Mouse (Mus musculus) ES-CJ7 (cell line): ENCODE measurements around the gene Map3k21.
A peak's percentile ranks its signal among the peaks of the same experiment; 100 is the strongest.

Source experiments
- DNase-seq: peaks from one replicate; pipeline ENCODE4 v3.0.0; 2011; ENCODE audit warnings: low read depth, low spot score

Gene Map3k21

GRCm38 (mm10) chr8:125914386-125914785, 4.1 kb downstream of the Map3k21 start:
- DNase-seq = no peak

DNA sequence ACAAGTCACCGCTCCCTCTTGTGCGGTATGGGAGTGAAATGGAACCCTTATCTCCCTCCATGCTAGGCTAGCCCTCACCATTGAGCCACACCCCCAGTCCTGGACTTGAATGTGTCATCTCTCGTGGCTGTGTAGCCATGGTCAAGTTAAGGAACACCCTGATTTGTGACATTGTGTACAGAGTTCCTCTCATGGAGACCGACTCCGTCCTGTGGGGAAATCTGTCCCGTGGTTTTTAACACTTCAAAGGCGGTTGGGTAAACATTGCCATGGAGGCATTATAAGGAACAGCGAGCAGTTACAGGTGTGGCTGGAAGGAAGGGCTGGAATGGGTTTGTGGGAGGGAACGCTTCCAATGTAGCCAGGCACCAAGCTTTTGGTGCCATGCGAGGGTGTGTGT, 6.8 kb downstream of the Map3k21 start:
- DNase-seq = peak; percentile 32

DNA sequence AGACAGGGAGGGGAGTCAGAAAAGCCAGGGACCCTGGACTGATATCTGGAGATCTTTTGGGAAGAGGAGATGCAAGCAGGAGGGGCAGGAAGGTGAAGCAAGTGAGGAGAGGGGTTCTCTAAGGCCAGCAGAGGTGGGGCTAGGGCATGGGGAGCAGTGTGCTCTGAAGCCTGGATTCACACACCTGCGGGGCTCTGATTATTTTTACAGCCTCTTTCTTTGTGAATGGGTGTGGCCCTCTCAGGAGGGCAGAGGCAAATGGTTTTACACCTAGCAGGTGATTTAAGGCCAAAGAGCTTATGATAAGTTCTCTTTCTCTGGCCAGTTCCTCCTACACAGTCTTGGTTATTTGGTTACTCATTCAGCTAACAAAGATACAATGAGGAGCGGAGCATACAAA, 8.5 kb downstream of the Map3k21 start:
- DNase-seq = no peak

GRCm38 (mm10) chr8:125919560-125919959, 9.3 kb downstream of the Map3k21 start:
- DNase-seq = no peak

GRCm38 (mm10) chr8:125920281-125920680, 10.0 kb downstream of the Map3k21 start:
- DNase-seq = no peak

GRCm38 (mm10) chr8:125920761-125921160, 10.5 kb downstream of the Map3k21 start:
- no peak for DNase-seq

GRCm38 (mm10) chr8:125922333-125922732, 12.1 kb downstream of the Map3k21 start:
- DNase-seq = no peak

DNA sequence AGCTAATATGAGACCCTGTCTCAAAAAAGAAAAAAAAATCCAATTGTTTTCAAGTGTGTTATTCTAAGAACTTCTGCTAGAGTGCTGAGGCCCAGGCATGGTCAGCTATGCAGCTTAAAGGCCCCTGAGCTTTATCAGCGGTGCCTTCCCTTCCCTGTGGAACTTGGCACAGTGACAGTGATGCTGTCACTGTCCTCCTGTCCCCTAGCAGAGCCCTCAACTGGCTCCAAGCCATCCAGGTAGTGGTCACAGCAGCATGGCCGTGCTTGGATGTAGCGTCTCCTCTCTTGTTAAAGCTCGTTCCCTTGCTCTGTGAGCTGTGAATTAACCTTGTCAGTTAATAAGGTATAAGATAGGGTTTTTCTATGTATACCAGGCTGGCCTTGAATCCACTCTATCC, 16.4 kb downstream of the Map3k21 start:
- no peak for DNase-seq

DNA sequence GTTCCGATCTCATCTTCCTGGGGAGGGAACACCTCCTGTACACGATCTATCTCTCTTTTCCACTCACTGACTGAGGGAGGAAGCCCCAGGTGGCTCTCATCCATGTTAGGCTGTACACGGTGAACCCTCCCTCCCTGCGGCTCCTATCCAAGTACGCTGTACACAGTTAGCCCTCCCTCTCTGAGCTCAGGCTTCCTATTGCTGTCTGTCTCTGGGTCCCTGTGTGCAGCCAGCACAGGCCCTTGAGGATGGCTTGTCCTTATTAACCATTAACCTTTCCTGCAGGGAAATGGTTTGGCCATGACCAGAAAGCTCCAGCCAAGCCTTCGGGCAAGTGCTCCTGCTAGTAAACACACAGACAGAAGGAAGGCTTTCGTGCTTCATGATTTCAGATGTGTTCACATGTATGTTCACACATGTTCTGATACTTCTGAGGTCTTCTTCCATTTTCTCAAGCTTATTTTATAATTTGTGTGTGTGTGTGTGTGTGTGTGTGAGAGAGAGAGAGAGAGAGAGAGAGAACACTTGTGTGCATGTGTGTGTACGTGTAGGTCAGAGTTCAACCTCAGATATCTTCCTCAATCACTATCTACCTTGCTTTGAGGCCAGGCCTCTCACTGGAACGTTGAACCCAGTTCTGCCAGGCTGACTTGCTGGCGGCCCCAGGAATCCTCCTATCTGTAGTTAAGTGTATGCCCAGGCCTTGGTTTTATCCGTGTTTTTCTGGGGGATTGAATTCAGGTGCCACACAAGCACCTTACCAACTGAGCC, 20.2 kb downstream of the Map3k21 start:
- no peak for DNase-seq

GRCm38 (mm10) chr8:125931822-125932221, 21.6 kb downstream of the Map3k21 start:
- DNase-seq = no peak

GRCm38 (mm10) chr8:125935649-125936048, 25.4 kb downstream of the Map3k21 start:
- peak; percentile 80 for DNase-seq

GRCm38 (mm10) chr8:125944511-125944910, 34.3 kb downstream of the Map3k21 start:
- no peak for DNase-seq

DNA sequence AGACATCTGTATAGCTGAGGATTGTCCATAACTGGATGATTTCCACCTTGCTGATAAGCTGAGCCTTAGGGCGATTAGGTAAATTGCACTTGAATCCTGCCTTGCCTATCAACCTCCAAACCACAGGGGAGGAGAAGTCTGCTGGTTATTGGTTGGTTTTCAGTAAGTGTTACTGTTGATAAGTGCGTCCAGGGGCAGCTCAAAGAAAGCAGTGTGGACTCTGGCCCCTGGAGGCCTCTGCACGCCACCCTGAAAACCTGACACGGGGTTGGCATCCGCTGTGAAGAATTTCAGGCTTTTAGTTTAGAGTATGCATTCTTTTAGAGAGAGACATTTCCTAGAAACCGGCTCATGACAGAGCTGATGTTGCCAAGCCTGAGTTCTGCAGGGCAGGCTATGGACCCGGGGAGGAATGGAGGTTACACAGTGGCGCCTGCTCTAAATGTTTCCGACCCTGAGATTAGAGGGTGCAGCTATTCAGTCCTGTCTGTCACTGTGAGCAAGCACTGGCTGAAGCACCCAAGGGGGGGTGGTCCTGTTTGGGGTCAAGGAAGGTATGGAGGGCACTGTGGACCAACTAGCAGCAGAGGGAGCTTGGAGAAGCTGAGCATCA, 38.6 kb downstream of the Map3k21 start:
- no peak for DNase-seq

DNA sequence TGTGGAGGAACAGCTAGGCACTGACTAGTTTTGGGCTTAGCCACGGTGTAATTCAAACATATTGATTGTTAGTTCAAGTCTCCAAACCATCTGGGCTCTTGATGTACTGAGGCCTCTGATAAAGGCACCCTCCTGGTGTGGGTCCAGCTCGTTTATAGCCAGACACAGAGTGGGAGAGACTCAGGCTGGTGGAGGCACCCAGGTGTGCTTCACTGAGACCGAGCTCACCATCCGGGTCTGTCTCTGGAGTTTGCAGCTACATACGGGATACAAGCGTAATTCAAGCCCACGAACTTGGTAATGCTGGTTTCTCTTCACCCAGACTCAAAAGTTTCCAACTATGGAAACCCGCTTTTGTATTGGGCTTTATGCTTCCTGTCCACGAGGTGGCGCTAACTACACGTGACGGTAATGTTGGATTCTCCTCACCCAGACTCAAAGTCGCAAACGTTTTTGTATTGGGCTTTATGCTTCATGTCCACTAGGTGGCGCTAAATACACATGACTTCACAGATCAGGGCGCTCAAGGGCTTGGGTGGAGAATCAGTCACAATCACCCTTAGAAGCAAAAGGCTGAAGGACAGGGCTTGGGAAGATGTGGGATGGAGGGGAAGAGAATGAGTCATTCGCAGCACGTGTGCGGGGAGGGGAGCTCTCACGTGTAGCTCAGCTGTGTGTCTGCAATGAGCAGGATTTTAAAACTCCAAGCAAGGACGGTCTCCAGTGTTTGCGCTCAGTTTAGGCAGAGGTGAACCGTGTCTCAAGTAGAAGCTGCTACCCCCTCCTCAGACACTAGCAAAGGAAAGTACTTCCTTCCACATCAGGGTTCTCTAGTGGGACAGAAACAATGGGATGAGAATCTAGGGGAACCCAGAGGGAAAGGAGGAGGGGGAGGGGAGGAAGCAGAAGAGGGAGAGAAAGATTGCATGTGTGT, 40.0 kb downstream of the Map3k21 start:
- peak; percentile 99 for DNase-seq

- DNase-seq = peak; percentile 63
Measured at GRCm38 (mm10) chr8:125955671-125956070, 45.4 kb downstream of the Map3k21 start.

- no peak for DNase-seq
Measured at GRCm38 (mm10) chr8:125956796-125957195, 46.5 kb downstream of the Map3k21 start.

GRCm38 (mm10) chr8:125957226-125957993, 47.2 kb downstream of the Map3k21 start:
- DNase-seq = no peak

GRCm38 (mm10) chr8:125957994-125958368, 47.7 kb downstream of the Map3k21 start:
- no peak for DNase-seq

- no peak for DNase-seq
Measured at GRCm38 (mm10) chr8:125959363-125959771, 49.1 kb downstream of the Map3k21 start.

- no peak for DNase-seq
Measured at GRCm38 (mm10) chr8:125960037-125960436, 49.8 kb downstream of the Map3k21 start.

DNA sequence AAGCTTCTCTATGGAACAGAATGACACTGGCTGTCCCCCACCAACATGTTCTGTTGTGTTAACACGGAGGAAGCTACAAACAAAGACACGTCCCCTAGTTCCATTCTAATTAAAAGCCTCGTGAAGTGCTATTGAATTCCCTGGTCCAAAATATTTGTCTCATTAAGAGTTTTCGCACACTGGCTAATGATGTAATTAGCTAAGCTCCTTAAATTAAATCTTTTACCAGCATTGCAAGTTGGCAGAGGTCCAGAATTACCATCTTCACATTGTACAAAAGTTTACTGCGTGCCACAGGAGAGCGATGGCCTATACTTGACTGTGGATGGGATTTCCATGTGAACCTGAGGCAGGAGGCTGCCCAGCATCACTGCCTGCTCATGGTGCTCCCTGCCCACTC, 51.5 kb downstream of the Map3k21 start:
- DNase-seq = no peak
